Mouse (Mus musculus) hematopoietic stem cell, adult 5-6 weeks (primary cell): ENCODE data around the gene Slc30a3. TPM values are rescaled to one million over a fixed set of nuclear protein-coding genes. Genes with fewer than 3 reads are reported as not detected.
A peak's percentile ranks its signal among the peaks of the same experiment; 100 is the strongest.

ENCODE experiments used
- ATAC-seq, 2 experiments: fragments of 125-278 bp in 1 of 2; replicated peaks in 1 of 2; 2 replicates each; pipeline ENCODE4 v1.8.0; 2016 to 2017; ENCODE audit warnings: inconsistent platforms in 2 of 2, mild to moderate bottlenecking in 2 of 2, moderate number of reproducible peaks in 2 of 2, low read depth in 1 of 2, moderate TSS enrichment in 1 of 2; ENCODE audit not compliant: low FRiP score in 2 of 2, poor library complexity in 2 of 2, severe bottlenecking in 2 of 2, insufficient read depth in 1 of 2, low TSS enrichment in 1 of 2
- total RNA-seq: library from RNA; stranded (forward); fragments of 172-1452, 232-1000 nt; gene quantifications from 2 replicates; pipeline ENCODE4 v1.2.3, GENCODE M21; 2017

The Slc30a3 gene
- total RNA-seq, 1 experiment from 2014 or later, result not detected

DNA sequence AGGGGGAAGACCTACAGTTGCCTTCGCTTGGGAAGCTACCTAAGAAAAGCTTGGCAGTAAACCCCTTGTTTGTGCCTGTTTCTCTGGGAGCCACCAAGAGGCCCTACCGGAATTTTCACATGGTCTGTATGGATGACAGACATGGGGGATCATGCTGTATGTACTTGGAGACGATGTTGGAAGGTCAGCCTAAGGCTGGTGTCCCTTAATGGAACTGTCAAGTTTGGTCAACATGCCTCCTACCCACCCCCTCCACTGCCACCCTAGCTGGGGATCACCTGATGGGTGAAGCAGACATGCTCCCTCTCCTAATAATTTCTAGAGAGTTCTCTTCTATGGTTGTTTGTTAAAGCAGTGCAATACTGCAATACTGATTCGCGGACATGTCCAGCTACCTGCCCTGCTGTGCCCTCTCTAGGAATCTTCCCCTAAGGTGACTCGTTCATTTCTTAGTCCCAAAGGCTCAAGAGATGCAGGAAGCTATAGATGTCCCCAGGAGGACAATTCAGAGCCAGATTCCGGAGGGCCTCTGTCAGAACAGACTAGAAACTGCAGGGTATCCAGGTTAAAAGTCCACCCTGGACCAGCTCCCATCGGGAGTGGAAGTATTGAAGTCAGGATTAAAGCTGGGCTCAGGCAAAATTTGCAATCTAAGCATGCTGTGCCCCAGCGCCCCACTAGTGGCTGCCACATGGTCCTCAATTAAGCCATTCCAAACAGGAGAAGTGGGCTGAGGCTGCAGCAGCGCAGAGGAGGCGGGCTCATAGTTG lies 12.1 kb downstream of the Slc30a3 start:
- no peak for ATAC-seq

DNA sequence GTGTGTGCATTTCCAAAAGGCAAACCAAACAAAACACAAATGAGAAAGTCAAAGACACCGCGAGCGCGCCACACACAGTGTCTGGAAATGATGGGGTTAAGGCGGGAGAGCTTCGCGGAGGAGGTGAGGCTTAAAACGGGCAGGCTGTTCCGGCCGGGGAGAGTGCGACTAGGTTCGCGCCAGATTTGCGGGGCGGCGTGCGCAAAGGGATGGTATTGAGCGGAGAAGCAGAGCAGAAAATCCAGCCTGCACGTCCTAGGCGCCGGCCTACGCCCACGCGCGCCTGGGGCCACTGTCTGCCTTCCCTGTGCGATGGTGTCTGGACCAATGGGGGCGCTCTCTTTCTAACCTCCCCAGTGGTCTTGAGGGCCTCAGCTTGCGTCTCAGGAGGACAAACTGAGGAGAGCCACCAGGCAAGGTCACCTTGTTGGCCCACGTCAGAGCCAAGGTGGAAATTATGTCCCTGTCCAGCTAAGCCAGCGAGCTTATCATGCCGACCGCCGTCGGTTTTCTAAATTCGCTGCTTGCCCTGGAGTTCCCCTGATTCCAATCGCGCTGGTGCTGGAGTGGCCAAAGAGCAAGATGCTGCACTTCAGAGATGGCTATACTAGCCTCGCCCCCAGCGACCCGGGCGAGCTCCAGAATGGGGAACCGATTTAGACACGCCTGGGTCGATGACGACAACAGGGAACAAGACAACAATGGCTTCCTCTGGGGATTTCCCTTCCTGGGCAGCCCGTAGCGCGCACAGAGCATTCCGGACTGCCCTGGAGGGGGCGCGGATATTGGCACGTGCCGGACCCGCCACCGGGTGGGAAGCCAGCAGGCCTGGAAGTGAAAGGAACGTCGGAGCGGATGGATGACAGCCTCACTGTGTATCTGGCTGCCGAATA lies 13.0 kb downstream of the Slc30a3 start:
- ATAC-seq, result peak; percentile 85 to 92

DNA sequence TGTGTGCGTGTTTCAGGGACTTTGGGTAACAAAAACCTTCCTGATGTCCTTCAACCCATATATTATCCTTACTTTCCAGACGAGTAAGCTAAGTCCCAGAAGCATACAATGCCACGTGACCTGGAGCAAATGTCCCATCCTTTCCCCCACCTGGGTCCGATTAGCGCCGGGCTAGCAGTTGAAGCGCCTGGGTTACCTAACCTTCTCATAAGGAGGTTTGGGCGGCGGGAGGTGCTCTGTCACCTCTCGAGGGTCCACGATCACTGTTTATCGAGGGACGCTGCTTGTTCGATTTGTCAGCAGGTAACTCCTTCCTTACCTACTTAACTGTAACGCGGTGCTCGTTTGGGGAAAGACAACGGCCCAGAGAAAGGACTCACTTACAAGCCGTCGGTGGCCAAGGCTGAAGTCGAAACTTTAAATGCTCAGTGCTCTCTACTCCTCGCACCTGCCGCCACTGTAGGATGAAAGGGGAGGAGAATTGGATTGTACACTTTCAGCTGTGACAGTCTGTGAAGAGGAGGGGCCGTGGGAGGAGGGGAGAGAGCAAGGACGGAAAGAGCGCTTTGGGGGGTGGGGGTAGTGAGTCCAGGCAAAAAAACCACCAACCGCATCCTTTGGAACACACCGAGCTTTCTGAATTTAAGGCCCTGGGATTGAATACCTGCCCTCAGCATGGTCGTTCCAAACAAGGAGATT lies 13.8 kb downstream of the Slc30a3 start:
- ATAC-seq, result no peak

DNA sequence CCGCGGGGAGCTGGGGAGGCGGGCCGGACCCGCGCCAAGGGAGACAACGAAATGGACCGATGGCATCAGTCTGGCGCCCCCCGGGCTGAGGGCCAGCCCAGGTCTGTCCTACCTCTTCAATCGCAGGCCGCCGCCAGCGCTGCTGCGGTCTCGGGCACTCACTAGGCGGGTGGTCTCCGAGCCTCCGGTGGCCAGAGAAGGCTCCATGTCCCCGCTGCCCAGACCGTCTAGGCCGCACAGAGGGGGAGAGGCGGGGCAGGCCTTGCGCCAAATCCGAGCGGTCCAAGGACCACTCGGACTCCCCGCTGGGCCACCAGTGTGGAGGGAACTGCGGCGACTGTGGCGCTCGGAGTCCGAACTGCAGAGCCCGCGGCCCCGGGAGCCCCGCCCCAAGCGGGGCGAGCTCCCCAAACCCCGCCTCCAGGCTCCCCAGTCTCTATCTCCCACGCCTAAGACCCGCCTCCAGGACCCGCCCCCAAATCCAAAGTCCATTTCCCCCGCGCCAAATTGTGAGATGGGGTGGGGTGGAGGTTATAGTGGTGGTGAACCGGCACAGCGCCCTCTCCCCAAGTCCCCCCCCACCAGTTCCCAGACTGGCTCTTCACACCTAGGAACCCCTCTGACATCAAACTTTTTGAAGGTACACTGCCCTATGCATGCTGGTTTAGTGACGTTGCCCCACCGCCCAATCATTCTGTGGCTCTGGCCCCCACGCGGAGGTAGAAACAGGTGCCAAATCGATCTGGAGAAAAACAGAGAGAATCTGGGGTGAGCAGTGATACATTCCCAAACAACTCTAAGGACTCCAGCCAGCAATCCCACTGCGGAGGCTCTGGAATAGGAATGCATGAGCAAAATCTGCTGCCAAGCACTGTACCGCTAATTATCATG lies 14.6 kb downstream of the Slc30a3 start:
- ATAC-seq, result no peak

DNA sequence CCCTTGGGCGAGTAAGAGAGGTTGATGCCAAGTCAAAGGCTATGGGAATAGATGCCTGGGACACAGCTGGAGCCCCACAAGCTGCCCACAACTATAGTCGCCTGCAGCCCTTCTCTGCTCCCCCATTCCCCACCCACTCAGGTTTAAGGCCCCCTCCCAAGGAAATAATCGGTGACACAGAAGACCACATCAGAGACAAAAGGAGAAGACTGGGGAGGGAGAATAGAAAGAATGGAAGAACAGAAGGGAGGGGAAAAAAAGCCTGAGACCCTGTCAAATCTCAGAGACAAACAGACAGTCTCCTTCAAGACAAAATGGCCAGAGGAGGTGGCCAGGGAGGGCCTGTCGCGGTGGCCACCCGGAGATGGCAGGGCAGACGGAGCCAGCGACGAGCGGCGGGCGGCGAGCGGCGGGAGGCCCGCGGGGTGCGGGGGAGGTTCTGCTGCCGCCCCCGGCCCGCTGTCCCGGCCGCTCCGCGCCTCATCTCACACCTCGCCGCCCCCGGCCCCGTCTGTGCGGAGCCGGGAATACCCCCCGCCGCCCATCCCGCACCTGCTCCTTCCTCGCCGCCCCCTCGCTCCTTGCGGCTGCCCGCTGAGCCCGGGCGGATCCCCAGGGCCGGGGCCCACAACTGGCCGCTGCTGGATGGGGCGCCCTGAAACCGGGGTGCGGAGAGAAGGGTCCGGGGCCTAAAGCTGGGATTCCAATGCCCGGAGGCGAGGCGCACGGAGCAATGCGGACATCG lies 15.6 kb downstream of the Slc30a3 start:
- ATAC-seq, result no peak

DNA sequence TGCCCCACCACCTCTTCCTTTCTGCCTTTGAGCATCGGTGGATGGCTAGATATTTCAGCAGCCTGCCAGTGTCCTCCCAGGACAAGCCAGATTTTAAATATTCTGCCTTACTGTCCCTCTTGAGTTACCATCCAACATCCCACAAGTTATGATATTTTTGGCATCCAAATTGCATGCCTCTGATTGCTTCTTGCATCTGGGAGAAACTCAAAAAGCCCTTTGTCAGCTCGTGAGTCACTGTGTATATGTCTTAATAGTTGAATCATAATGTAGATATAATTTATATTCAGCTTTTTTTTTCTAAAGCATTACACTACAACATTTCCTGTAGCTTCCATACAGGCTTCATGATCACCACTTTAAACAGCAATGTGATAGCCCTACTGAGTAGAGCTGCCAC lies 20.9 kb downstream of the Slc30a3 start:
- no peak for ATAC-seq

DNA sequence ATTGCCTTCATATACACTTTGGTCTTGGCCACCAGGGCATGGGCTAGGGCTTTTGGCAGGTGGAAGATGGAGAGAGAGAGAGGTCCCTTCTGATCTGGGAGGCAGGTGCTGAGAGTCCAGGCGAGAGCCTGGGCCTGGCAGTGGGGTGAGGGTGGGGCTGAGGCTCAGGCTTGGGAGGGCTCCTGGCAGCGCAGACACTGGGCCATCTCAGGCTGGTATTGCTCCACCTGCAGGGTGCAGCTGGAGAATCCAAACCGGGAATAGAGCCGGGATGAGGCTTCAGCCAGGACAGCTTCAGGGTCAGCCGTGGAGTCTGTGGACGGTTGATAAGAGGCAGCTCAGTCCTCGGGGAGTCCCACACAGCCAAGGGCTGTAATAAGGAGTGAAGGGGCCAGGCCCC lies 21.4 kb downstream of the Slc30a3 start:
- no peak for ATAC-seq

DNA sequence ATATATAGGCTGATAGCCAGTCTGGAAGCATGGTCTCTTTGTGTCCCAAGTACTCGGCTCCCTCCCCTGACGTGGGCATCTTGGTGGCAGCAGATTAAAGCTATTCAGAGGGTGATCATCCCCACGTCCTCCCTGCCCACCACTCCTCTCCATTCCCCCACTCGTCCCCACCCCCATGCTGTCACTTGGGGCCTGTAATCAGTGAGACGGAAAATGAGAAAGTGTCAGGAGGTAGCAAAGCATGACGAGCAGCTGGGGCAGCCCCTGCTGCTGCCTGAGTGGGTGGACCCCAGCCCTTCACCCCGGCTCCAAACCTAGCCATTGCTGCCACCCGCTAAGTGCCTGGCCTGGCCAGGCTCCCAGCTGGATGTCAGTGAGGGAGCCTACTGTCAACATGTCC lies 24.1 kb downstream of the Slc30a3 start:
- no peak for ATAC-seq

DNA sequence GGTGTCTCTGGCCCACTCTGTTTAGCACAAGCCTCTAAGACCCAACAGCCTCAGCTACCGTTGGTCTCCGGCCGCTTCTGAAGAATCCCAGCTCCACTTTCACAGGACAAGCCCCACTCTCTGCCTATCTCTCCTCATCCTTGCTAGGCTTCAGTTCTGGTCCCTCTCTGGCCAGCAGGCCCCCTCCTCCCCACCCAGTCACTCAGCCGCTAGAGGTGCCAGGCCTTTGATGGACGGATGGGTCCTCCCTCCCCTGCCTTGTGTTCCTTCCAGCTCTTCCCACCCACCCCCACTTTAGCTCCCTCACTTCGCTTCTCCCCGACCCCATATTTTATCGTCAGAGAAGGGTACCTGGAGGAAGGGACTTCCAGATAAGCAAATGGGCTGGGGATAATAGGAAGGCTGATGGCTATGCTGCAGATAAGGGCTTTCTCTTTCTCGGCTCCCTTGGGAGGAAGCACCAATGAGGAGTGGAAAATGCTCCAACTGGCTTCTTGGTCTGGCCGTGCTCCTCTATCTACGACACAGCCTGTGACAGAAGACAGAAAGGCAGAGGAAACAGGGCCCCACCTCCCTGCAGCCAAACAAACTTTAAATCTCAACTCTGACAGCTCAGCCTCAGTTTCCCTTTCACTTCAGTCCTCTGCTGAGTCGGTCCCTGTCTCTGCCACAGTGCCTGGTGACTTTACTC lies 25.0 kb downstream of the Slc30a3 start:
- ATAC-seq, result no peak

DNA sequence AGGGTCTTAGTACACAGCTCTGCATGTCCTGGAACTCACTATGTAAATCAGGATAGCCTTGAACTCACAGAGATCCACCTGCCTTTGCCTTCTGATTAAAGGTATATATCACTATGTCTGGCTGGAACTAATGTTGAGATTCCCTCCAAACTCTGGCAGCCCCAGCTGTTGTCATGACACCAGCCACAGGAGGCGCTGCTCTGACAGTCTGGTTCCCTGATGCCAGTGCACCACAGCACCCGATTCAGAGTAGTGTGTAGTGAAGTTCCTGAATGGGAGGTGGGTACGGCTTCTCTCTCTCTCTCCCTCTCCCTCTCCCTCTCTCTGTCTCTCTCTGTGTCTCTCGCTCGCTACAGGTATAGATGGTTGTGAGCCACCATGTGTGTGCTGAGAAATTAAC lies 25.7 kb downstream of the Slc30a3 start:
- peak; percentile 68 to 84 for ATAC-seq

DNA sequence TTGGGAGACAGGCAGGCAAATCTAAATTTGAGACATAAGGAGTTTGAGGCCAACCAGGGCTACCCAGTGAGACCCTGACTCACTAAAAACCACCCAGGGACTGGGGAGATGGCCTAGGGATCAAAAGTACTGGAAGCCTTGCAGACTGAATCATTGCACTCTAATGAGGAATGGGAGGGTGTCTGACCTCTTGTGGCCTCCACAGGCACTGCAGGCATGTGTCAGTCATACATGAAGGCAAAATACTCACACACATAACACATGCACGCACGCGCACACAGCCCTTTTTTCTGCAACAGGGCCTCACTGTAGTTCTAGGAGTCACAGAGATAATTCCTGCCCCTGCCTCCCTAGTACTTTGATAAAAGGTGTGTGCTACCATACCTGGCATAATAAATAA lies 26.7 kb downstream of the Slc30a3 start:
- peak in 1 of 2 experiments; percentile 50; a peak in 1 of 4 replicates for ATAC-seq

DNA sequence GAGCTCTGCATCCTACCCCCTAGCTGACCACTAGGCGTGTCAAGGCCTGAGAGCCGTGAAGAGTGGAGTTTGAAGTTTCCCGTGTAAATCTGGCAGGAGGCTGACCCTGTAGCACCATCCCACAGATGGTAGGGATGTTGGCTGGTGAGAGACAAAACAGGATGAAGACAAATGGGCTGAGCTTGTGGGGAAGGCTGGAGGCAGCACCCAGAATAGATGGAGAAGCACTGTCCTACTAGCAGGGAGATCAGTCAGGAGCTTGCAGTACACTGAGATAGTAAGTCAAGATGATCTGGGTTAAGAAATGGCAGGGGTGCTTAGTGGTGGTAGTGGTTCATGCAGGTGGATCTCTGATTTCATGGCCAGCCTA lies 27.3 kb downstream of the Slc30a3 start:
- ATAC-seq, result no peak

DNA sequence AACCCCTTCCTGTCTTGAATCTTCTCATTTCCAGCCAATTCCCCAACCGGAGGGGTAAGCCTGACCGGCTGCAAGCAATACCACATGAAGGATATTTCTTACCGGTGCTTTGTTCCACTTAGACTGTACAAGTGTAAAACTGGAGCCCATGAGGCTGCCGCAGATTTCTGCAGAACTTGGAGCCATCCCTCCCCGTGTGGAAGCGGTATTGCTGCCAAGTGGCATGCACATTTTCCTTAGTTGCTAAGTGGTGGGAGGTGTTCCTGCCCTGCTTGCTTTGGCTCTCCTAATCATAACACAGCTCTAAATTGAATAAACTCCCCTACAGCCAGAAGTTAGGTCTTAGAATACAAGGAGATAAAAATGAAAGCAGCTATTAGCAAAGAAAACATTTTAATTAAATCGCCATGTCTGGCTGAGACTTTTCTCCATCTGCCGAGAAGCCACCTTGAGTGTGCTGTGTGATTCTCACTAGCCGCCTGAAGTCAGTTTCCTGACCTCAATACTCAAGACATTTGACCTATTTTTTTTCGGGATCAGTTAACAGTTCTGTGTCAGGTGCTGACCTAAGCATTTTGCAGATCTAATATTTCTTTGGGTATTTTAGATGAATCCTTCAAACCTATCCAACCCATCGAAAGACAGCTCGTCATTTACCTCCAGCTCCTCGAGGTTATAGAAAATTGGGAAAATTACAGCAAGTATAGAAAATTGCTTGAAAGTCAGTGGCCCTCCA lies 27.8 kb downstream of the Slc30a3 start:
- no peak for ATAC-seq

DNA sequence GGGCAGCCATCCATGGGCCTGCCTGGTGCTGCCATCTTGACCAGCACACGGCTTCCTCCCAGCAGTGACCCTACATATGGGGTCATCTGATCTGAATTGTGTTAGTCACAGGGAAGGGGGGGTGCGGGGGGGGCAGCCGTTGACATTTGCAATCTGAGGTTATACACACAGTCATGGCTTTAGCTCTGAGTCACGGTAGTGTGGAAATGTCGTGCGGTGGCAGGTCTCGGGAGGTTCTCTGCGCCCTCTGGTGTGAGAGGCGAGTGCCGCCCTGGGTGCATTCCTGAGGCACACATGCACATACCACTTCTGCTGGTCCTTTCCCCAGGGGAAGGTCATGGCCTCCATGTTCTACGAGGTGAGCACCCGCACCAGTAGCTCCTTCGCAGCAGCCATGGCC lies 31.7 kb downstream of the Slc30a3 start:
- ATAC-seq, result no peak

DNA sequence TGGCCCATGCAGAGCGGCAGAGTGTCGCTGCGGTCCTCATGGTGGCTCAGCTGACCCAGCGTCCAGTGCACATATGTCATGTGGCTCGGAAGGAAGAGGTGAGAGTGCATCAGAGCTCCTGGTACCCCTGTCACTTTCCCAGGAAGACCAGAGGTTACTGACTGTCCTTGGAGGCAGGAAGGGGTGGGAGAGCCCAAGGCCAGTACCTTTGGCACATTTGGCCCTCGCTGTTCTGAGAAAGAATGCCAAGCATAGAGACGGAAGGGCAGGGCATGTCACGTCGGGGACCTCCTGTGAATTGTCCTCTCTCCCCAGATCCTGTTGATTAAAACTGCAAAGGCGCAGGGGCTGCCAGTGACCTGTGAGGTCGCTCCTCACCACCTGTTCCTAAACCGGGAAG lies 34.9 kb downstream of the Slc30a3 start:
- no peak for ATAC-seq
